Mouse (Mus musculus): Measurements from ENCODE around the gene Rap1gap2.

DNA sequence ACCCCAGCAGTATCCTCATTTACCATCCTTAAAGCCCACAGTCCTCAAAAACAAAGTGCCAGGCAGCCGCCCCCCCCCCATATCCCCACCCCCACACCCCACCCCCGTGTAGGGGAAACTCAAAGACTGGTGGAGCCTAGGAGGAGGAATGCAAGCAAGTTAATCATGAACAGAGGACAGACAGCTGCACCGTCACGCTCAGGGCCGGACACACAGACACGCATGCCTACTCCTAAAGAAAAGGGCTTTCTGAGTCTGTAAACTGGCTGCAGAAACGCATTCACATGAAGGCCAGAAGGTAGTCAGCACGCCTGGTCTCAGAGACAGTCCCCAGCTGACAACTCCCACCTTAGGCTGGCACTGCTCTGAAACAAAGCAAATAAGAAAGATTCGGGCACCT, 85.1 kb downstream of the Rap1gap2 start:
- TF ChIP-seq POLR2A (IDR thresholded peaks at IDR 0.05; ENCODE audit: low read depth, low read length), result no peak; the same call in 1 of the 2 replicates
- TF ChIP-seq CTCF (conservative IDR thresholded peaks at IDR 0.05 in 1 of 2, IDR thresholded peaks at IDR 0.05 in 1 of 2; ENCODE audit: low read depth in 2 of 2, low read length in 2 of 2), result no peak
- no peak; the same call in 1 of the 2 replicates for TF ChIP-seq CHD1 (IDR thresholded peaks at IDR 0.05; ENCODE audit: low read depth, low read length)
- no peak for TF ChIP-seq MAX (IDR thresholded peaks at IDR 0.05; ENCODE audit: low read length)
- TF ChIP-seq MEF2A (IDR thresholded peaks at IDR 0.05; ENCODE audit: borderline replicate concordance, low read depth, low read length), result no peak
- TF ChIP-seq TBP (conservative IDR thresholded peaks at IDR 0.05; ENCODE audit: low read depth, low read length), result no peak
- TF ChIP-seq USF2 (conservative IDR thresholded peaks at IDR 0.05; ENCODE audit: low read depth, low read length), result no peak
- TF ChIP-seq KAT2A (IDR thresholded peaks at IDR 0.05; ENCODE audit: insufficient replicate concordance, low read length), result 0 out of 2 replicates have a peak, but pooled peaks have one; percentile 25
- TF ChIP-seq MXI1 (IDR thresholded peaks at IDR 0.05; ENCODE audit: low read depth, low read length), result no peak; the same call in 1 of the 2 replicates
- TF ChIP-seq GABPA (IDR thresholded peaks at IDR 0.05; ENCODE audit: insufficient replicate concordance, low read depth, low read length), result no peak
- TF ChIP-seq MAFK (IDR thresholded peaks at IDR 0.05; ENCODE audit: insufficient replicate concordance, low read length), result no peak
